Mouse (Mus musculus) layer of hippocampus, adult 2 months (tissue): ENCODE measurements around the gene Lcor. TPM values are rescaled to one million over a fixed set of nuclear protein-coding genes. Genes with fewer than 3 reads are reported as not detected.

Experiments used
- DNase-seq, 2 experiments: peaks; one replicate each; pipeline ENCODE4 v3.0.0; 2022; ENCODE audit warnings: low spot score in 2 of 2
- H3K27ac ChIP-seq: fragments of 200-600 bp; 2 replicates; pipeline ENCODE4 v1.8.1; 2022
- H3K4me3 ChIP-seq: fragments of 200-600 bp; 2 replicates; pipeline ENCODE4 v1.8.1; 2022; ENCODE audit warnings: mild to moderate bottlenecking
- CTCF ChIP-seq: fragments of 200-600 bp; conservative IDR thresholded peaks from 2 replicates; pipeline ENCODE4 v1.8.1; 2022; ENCODE audit warnings: antibody characterized with exemption, mild to moderate bottlenecking, moderate library complexity
- total RNA-seq, 2 experiments: library from RNA; stranded (reverse); gene quantifications; 2 replicates each; pipeline ENCODE4 v1.2.3; 2021

Gene Lcor
- total RNA-seq, 2 experiments from 2014 or later: 17.1 to 20.9 TPM

DNA sequence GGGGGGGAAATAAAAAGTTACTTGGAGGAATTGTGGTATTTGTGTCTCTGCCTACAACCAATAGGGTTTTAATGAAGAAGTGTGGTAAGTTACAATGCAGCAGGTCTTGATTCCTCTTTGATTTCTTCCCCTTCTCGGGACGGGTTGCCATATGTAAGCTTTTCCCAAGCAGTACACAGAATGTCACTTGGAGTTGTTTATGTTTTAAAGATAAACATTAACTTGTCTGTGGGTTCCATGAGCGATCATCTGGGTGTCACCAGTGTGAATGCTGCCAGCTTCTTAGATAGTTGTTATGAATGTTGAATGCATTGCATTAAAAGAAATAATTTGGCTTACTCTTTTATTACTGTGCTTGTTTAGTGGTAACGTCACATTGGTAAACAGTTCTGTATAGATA is 75.1 kb downstream of the Lcor start:
- no peak overlapping the region for H3K4me3 ChIP-seq
- no peak for DNase-seq
- no peak for TF ChIP-seq CTCF
- H3K27ac ChIP-seq: no peak overlapping the region

DNA sequence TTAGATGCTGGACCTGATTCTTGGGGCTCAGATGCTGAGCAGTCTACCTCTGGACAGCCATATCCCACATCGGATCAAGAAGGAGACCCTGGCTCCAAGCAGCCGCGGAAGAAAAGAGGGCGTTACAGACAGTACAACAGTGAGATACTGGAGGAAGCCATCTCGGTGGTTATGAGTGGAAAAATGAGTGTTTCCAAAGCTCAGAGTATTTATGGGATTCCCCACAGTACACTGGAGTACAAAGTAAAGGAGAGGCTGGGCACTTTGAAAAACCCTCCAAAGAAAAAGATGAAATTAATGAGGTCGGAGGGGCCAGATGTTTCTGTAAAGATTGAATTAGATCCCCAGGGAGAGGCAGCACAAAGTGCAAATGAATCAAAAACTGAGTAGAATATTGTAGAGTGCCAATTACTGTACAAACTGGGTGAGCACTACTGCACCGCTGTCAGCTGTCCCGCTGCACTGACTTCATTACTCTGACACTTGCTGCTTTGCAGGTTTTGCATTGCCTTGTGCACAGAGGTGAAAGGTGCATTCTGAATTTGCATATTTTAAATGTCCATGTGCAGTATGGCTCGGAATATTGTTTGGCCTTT is 76.6 kb downstream of the Lcor start:
- Histone ChIP-seq H3K27ac (no peak overlapping the region), H3K4me3 (no peak overlapping the region)
- no peak for DNase-seq
- no peak for TF ChIP-seq CTCF

DNA sequence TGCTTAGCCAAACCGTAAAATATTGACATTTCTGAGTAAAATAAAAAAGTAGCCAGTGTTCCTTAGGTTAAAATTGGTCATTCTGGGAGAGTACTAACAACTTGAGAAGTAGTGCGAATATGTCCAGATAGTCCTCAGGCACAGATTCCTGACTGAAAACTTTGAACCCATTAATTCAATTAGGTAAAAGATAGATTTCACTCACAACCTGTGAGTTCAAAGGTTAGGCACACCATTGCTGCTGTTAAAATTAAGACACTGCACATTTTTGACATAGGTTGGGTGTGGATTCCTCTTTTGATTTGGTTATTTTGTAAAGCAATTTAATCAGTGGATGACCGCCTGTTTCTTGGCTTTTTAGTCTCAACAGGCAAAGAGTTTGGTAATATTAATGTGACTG is 78.4 kb downstream of the Lcor start:
- no peak for DNase-seq
- no peak overlapping the region for H3K4me3 ChIP-seq
- no peak for TF ChIP-seq CTCF
- no peak overlapping the region for H3K27ac ChIP-seq

DNA sequence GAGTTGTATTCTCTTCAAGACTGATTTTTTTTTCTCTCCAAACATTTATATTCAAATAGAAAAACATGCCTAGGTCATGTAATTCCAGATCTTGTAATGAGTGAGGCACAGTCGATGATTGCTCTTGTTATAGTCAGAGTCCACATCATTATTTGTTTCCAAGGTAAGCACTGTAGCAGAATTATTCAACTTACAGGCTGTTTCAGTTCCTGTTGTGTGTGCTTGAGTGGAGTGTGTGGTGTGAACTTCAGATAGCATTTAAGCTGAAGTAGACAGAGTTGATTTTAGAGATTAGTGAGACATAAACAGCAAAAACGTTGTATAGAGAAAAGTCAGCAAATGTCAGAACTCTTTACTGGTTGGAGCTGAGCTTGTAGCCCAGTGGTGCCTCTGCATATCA is 86.4 kb downstream of the Lcor start:
- no peak for TF ChIP-seq CTCF
- H3K27ac ChIP-seq: no peak overlapping the region
- no peak overlapping the region for H3K4me3 ChIP-seq
- no peak for DNase-seq

DNA sequence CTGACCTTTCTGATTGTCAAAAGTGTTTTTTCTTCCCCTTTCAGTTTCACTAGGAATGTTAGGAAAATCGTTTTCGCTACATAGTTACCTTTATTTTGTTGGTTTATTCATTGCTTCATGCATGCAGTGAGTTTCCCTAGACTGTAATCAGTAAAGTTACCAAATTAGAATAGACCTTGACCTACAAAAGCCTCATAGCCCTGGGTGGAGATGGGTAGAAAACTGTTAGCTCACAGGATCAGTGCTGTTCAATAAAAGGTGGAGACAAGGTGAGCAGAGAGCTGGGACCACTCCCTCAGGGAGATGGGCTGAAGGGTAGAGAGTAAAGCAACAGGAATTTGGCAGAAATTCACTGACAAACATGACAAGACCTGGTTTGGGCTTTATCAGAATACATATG is 91.3 kb downstream of the Lcor start:
- no peak for TF ChIP-seq CTCF
- H3K4me3 ChIP-seq: no peak overlapping the region
- DNase-seq: no peak
- H3K27ac ChIP-seq: no peak overlapping the region

DNA sequence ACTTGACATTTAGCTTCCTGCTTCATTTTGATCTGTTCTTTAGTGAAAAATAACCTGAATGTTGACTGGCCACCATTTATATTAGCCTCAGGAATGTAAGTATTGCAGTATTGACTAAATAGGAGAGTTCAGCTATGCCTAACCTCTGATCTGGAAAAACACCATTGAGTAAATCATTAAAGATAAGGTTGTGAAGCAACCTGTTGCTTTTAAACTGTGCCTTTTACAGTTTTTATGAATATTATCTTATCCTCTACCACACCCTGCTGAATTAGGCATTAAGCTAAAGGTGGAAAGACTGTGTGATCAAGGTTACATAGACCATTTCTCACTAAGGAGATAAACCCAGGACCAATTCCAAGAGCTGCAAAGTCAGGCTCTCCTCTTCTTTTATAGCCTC is 95.1 kb downstream of the Lcor start:
- no peak for DNase-seq
- H3K27ac ChIP-seq: no peak overlapping the region
- no peak overlapping the region for H3K4me3 ChIP-seq
- TF ChIP-seq CTCF: no peak

DNA sequence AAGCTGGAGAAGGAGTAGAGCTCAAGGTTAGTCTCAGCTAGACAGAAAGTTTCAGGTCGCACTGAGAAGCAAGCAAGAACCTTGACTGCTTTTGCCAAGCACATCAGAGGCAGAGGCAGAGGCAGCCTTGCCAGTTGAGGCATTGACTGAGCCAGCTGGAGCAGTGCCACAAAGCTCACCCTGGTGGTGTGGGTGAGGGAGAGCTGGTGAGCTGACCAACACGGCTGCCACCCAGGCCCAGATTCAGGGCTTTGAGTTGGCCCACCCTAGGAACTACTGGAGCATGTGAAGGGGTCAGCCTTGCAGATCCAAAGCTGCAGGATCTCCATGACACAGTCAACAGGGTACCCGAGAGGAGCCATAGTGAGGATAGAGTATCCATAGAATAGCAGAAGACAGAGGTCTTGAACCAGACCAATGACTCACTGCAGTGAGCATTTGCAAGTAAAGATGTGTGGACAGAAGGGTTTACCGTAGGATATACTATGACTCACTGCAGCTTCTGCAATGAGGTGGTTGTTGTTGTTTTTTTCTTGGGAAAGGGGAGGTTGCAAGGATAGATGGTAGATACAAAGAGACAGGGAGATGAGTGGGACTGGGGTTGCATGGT is 97.0 kb downstream of the Lcor start:
- DNase-seq: no peak
- Histone ChIP-seq H3K27ac (no peak overlapping the region), H3K4me3 (no peak overlapping the region)
- TF ChIP-seq CTCF: no peak

DNA sequence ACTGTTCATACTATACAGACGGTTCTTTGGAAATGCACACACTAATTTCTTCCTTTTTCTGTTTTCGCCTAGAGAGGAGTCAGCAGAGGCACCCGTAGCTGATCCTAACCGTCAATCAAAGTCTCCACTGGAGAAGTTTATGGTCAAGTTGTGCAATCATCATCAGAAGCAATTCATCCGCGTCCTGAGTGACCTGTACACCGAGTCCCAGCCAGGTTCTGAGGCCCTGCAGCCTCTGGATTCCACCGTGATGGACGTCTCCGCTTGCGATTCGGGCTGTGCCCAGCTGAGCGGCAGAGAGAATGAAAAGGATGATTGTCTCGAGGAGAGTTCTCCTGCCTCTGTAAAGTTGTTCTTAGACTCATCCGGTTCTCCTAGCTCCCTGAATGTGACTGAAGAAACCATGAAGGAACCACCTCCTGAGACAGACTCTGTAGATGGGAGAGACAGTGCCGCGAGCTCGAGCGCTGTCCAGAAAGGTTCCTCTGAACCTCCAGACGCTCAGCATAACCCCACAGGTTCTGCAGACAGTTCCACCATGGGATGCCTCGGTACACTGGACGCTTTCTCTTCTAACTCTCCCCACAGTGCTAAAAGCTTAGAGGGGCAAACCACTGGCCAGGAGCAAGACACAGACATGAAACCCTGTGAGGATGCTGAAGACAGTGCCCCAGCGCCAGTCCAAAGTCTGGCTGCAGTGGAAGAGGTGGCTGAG is 99.4 kb downstream of the Lcor start, which contains the start of gene Gm340:
TSS of gene Gm340 (plus strand) at position 665 of the 715 bp plus-strand sequence.
- no peak for DNase-seq
- Histone ChIP-seq H3K4me3 (no peak within 1 kb of the TSS), H3K27ac (no peak within 1 kb of the TSS)
- TF ChIP-seq CTCF: no peak

DNA sequence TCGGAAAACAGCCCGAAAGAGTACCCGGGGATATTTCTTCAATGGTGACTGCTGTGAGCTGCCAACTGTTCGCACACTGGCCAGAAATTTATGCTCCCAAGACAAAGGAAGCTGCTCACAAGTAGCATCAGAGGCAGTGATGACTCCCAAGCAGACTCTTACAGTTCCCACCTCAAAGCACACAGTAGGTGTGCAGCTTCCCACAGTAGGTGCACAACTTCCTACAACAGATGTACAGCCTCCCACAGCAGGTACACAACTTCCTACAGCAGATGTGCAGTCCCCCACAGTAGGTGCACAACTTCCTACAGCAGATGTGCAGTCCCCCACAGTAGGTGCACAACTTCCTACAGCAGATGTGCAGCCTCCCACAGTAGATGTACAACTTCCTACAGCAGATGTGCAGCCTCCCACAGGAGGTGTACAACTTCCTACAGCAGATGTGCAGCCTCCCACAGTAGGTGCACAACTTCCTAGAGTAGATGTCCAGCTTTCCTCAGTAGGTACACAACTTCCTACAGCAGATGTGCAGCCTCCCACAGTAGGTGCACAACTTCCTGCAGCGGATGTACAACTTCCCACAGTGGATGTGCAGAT is 100.6 kb downstream of the Lcor start:
- DNase-seq: no peak
- no peak for TF ChIP-seq CTCF
- no peak overlapping the region for H3K4me3 ChIP-seq
- no peak overlapping the region for H3K27ac ChIP-seq

DNA sequence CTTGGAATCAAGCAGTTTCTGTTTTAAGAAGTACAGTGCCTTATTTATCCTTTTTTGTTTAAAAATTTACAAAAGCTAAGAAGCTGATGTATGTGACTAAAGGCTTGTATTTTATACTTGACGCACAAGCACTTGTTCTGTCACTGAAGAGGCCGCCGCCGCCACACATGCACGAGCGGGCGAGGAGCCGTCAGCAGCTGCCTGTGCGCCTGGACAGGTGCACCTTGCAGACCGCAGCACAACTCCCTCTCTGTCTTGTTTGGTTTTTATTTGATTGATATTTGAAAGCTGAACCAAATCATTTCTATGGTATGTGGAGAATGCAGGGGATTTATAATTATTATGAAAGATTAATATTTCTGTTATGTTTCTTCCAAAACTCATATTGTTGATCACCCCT is 104.3 kb downstream of the Lcor start:
- Histone ChIP-seq H3K27ac (no peak overlapping the region), H3K4me3 (no peak overlapping the region)
- no peak for DNase-seq
- no peak for TF ChIP-seq CTCF

DNA sequence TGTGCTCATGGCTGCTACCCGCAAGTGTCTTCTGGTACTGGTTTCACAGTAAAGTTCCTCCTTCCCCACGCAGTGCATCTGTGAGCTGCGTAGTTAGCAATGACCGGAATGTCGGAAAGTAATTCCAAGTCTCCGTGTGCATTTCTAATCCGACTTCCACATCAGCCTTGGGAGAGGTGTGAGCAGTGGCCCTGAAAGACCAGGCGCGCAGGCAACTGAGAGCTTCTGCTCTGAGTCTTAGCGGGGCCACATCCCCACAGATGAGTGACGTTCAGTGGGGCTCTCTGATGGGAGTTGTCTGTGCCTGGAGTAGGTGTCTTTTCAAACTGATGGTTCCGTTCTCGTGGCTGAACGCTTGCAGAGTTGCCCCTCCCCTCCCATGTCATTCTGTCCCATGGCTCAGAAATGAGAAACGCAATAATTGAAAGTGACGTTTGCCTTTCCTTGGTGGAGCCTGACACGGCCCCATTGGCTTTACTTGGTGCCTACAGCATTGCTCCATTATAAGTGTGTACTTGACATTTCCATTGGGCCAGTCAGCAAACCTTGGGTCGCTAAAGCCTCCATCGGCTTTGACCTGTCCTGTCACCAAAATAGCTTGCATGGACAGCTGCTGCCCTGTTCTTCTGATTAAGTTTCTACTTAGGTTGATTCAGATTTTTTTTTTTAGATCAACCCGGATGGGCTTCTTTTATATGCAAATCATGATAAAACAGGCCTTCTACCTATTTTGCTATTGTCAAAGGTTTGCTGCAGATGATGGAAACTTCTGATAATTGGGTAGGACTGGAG is 105.2 kb downstream of the Lcor start:
- TF ChIP-seq CTCF: no peak
- Histone ChIP-seq H3K27ac (no peak overlapping the region), H3K4me3 (no peak overlapping the region)
- DNase-seq: no peak

DNA sequence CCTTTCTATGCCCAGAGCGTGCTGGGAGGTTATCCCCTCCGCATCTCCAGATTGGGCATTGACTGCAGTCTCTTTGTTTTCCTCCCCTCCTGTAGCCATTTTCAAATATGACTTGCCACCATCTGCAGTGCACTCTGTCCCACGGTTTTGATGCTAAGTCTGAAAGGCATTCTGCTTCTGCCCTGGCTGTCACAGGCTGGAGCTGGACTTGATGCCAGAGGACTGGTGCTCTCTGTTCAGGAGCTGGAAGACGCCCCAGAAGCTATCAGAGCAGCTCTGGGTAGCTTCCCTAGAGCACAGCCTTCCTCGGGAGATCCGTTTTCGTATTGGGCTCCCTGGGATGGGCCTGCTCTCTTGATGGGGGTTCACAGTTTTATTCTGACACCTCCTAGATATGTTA is 106.6 kb downstream of the Lcor start:
- no peak overlapping the region for H3K27ac ChIP-seq
- no peak overlapping the region for H3K4me3 ChIP-seq
- DNase-seq: no peak
- TF ChIP-seq CTCF: no peak

DNA sequence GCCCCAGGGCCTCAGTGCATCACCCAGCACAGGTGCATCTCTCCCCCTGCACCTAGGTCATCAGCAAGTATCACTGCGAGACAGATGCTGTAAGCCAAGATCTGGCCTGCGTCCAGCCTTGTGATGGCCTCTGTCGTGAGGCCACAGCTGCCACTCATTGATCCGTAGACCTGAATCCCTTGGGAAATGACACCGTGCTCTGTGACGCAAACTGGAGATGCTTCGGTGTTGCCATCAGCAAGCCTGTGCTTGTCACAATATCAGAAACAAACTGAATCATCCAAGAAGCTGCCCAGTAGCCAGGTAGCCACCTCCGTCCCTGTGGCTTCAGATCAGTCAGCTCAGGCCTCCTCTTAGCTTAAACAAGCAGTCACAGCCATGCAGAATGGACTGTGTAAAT is 107.2 kb downstream of the Lcor start:
- no peak for TF ChIP-seq CTCF
- Histone ChIP-seq H3K4me3 (no peak overlapping the region), H3K27ac (no peak overlapping the region)
- no peak for DNase-seq
